In the genomic region with DNA sequence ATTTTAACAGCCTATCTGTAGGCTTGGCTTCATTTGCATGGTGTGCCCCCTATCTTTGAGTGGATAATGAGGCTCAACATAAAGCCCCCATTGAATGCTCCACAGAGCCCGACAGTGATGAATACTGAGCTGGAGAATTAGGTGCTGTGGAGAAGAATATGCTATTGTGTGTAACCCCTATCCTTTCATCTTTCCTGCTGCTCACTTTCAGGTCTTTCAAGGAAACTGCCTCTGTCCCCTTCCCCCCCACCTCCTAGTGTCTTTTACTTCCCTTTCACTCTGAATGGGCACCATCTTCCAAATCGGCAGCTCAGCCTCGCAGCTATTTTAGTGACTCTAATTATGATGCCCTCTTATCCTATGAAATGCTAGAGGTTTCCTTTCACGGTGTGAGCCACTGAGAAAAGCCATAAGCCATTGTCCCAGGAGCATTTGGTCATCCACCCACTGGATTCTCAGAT, we compare ENCODE assay signal across 10 mouse cellular contexts.
DNase-seq lines count a peak whose midpoint lies in the region; ATAC-seq and TF ChIP-seq lines count a peak whose summit lies in the region.
"Had no signal": no experiment of that assay in that cellular context is flagged by ENCODE, and none has a peak within 500 bp of the region (broad histone marks: within the 10 kb centered on the region; RNA-seq: fewer than 3 reads in every experiment).

No protein-coding gene starts in this region.

- H3K4me3 ChIP-seq in kidney, embryonic 16.5 days (ENCODE audit: low read length) = no peak overlapping the region
- peak overlapping the region; percentile 27; the same call in 1 of the 2 replicates for H3K4me3 ChIP-seq in forebrain, embryonic 10.5 days
- H3K4me3 ChIP-seq in hindbrain, embryonic 14.5 days (replicated peaks; ENCODE audit: low read length) = 0 out of 2 replicates have a peak overlapping the region, but pooled peaks have one; percentile 3
- H3K4me3 ChIP-seq in neural tube, embryonic 14.5 days (ENCODE audit: low read depth, low read length) = no peak overlapping the region
- no peak overlapping the region for H3K4me3 ChIP-seq in liver, postnatal 0 days (ENCODE audit: low read depth, low read length)

- H3K4me2 ChIP-seq in kidney, embryonic 16.5 days (replicated peaks; ENCODE audit: low read depth, low read length) = no peak overlapping the region; the same call in 1 of the 2 replicates
- peak overlapping the region; percentile 47 for H3K4me2 ChIP-seq in hindbrain, embryonic 14.5 days (replicated peaks)
- peak overlapping the region; percentile 40 for H3K4me2 ChIP-seq in neural tube, embryonic 14.5 days (ENCODE audit: low read depth, low read length)
- no peak overlapping the region for H3K4me2 ChIP-seq in liver, postnatal 0 days (ENCODE audit: low read depth, low read length)

- H3K27me3 ChIP-seq in kidney, embryonic 16.5 days (ENCODE audit: insufficient read depth, low read length) = no peaks in the 10 kb centered on the region
- peaks cover 99% of the 10 kb centered on the region for H3K27me3 ChIP-seq in forebrain, embryonic 10.5 days (ENCODE audit: poor library complexity, severe bottlenecking)
- peaks cover 72% of the 10 kb centered on the region for H3K27me3 ChIP-seq in hindbrain, embryonic 14.5 days (ENCODE audit: control insufficient read depth, insufficient read depth, low read length)
- peaks cover 22% of the 10 kb centered on the region for H3K27me3 ChIP-seq in neural tube, embryonic 14.5 days (ENCODE audit: control insufficient read depth, insufficient read depth, low read length)
- no peaks in the 10 kb centered on the region for H3K27me3 ChIP-seq in liver, postnatal 0 days (ENCODE audit: insufficient read depth, low read length)

- no peak for TF ChIP-seq EP300 in liver, postnatal 0 days (IDR thresholded peaks at IDR 0.05; ENCODE audit: low read depth)

- H3K27ac ChIP-seq in kidney, embryonic 16.5 days (ENCODE audit: low read length) = no peak overlapping the region
- no peak overlapping the region for H3K27ac ChIP-seq in forebrain, embryonic 10.5 days
- peak overlapping the region; percentile 24; the same call in 1 of the 2 replicates for H3K27ac ChIP-seq in hindbrain, embryonic 14.5 days
- H3K27ac ChIP-seq in neural tube, embryonic 14.5 days (ENCODE audit: low read depth, low read length) = no peak overlapping the region; the same call in 1 of the 2 replicates
- no peak overlapping the region for H3K27ac ChIP-seq in liver, postnatal 0 days (ENCODE audit: low read depth)

- 7% methylated on average over 4 of the region's 4 CpGs for WGBS in kidney, embryonic 16.5 days
- WGBS in forebrain, embryonic 10.5 days = 4% methylated on average over 4 of the region's 4 CpGs
- WGBS in hindbrain, embryonic 14.5 days = 1% methylated on average over 4 of the region's 4 CpGs
- 2% methylated on average over 4 of the region's 4 CpGs for WGBS in neural tube, embryonic 14.5 days
- 19% methylated on average over 4 of the region's 4 CpGs for WGBS in liver, postnatal 0 days (ENCODE audit: insufficient replicate concordance)

- H3K36me3 ChIP-seq in kidney, embryonic 16.5 days (ENCODE audit: insufficient read depth, low read length) = no peaks in the 10 kb centered on the region
- H3K36me3 ChIP-seq in forebrain, embryonic 10.5 days (replicated peaks) = no peaks in the 10 kb centered on the region
- H3K36me3 ChIP-seq in hindbrain, embryonic 14.5 days (replicated peaks; ENCODE audit: control insufficient read depth, insufficient read depth) = no peaks in the 10 kb centered on the region
- H3K36me3 ChIP-seq in neural tube, embryonic 14.5 days (ENCODE audit: control insufficient read depth, insufficient read depth, low read length) = no peaks in the 10 kb centered on the region
- H3K36me3 ChIP-seq in liver, postnatal 0 days (replicated peaks; ENCODE audit: insufficient read depth, low read length) = no peaks in the 10 kb centered on the region

- ATAC-seq in kidney, embryonic 16.5 days (ENCODE audit: low FRiP score, low TSS enrichment) = peak; percentile 72
- ATAC-seq in hindbrain, embryonic 14.5 days (ENCODE audit: low FRiP score) = peak; percentile 87
- peak; percentile 81 for ATAC-seq in neural tube, embryonic 14.5 days (ENCODE audit: low read depth)
- no peak for ATAC-seq in liver, postnatal 0 days

- no peak overlapping the region for H3K9ac ChIP-seq in kidney, embryonic 16.5 days (replicated peaks; ENCODE audit: low read length)
- H3K9ac ChIP-seq in hindbrain, embryonic 14.5 days = peak overlapping the region; percentile 4; the same call in 1 of the 2 replicates
- H3K9ac ChIP-seq in neural tube, embryonic 14.5 days (replicated peaks; ENCODE audit: low read depth, low read length) = no peak overlapping the region
- H3K9ac ChIP-seq in liver, postnatal 0 days (replicated peaks) = no peak overlapping the region

- TF ChIP-seq CTCF in liver, postnatal 0 days (IDR thresholded peaks at IDR 0.05; ENCODE audit: low read depth) = no peak

- peaks cover 24% of the 10 kb centered on the region for H3K4me1 ChIP-seq in kidney, embryonic 16.5 days (ENCODE audit: insufficient read depth, low read length)
- H3K4me1 ChIP-seq in forebrain, embryonic 10.5 days = peaks cover 37% of the 10 kb centered on the region
- peaks cover 28% of the 10 kb centered on the region for H3K4me1 ChIP-seq in hindbrain, embryonic 14.5 days (replicated peaks; ENCODE audit: control insufficient read depth, insufficient read depth, low read length)
- H3K4me1 ChIP-seq in neural tube, embryonic 14.5 days (ENCODE audit: control insufficient read depth, insufficient read depth, low read length) = peaks cover 13% of the 10 kb centered on the region
- no peaks in the 10 kb centered on the region for H3K4me1 ChIP-seq in liver, postnatal 0 days (ENCODE audit: insufficient read depth)

- DNase-seq in kidney, postnatal 4 days = no peak
- peak; percentile 46 for DNase-seq in forebrain, embryonic 10.5 days (ENCODE audit: extremely low spot score, low spot score)
- peak; percentile 27 for DNase-seq in hindbrain, embryonic 14.5 days (ENCODE audit: low spot score)
- no peak for DNase-seq in adipocyte (ENCODE audit: low spot score)
- DNase-seq in liver, postnatal 0 days = no peak
- DNase-seq: cerebellum, adult 8-10 months; liver; lung, postnatal 4 days had no signal

- no peaks in the 10 kb centered on the region for H3K9me3 ChIP-seq in kidney, embryonic 16.5 days (ENCODE audit: low read length)
- no peaks in the 10 kb centered on the region for H3K9me3 ChIP-seq in forebrain, embryonic 10.5 days
- H3K9me3 ChIP-seq in hindbrain, embryonic 14.5 days (ENCODE audit: control insufficient read depth, low read length) = no peaks in the 10 kb centered on the region
- H3K9me3 ChIP-seq in neural tube, embryonic 14.5 days (ENCODE audit: control insufficient read depth, low read length) = no peaks in the 10 kb centered on the region
- no peaks in the 10 kb centered on the region for H3K9me3 ChIP-seq in liver, postnatal 0 days (ENCODE audit: low read length)

Comparison
In these comparisons a context has a peak if more than half of its experiments do, and no peak if none do; other contexts are left out.
1. H3K4me2 ChIP-seq: peak in hindbrain, embryonic 14.5 days (single experiment) and neural tube, embryonic 14.5 days (single experiment); none in kidney, embryonic 16.5 days (single experiment) and liver, postnatal 0 days (single experiment).
2. H3K4me3 ChIP-seq: peak in forebrain, embryonic 10.5 days (single experiment) and hindbrain, embryonic 14.5 days (single experiment); none in kidney, embryonic 16.5 days (single experiment), neural tube, embryonic 14.5 days (single experiment) and liver, postnatal 0 days (single experiment).
3. DNase-seq: peak in forebrain, embryonic 10.5 days (single experiment) and hindbrain, embryonic 14.5 days (single experiment); none in kidney, postnatal 4 days (0 of 2), adipocyte (single experiment) and liver, postnatal 0 days (single experiment).